Mouse (Mus musculus): ENCODE results near the gene Gfy. TPM values are rescaled to one million over a fixed set of nuclear protein-coding genes. Genes with fewer than 3 reads are reported as not detected.

The Gfy gene
- polyA plus RNA-seq, 1 experiment from 2014 or later, result not detected

- ATAC-seq (ENCODE audit: low read depth) (no peak), DNase-seq (no peak)
- no peaks in the 10 kb centered on the region for H3K9me3 ChIP-seq (replicated peaks)
- H3K27me3 ChIP-seq, result no peaks in the 10 kb centered on the region
- H3K36me3 ChIP-seq, result peaks cover 53% of the 10 kb centered on the region
- H3K4me1 ChIP-seq (replicated peaks), result peaks cover 32% of the 10 kb centered on the region
- WGBS (ENCODE audit: insufficient replicate concordance), result 80% methylated on average over 11 of the region's 11 CpGs
- no peak overlapping the region for H3K9ac ChIP-seq
- no peak overlapping the region for H3K4me2 ChIP-seq
- H3K27ac ChIP-seq, result no peak overlapping the region
- no peak overlapping the region for H3K4me3 ChIP-seq (replicated peaks)
Measured at GRCm38 (mm10) chr7:45147267-45147666, 32.1 kb downstream of the Gfy start.

GRCm38 (mm10) chr7:45145460-45145859, 33.9 kb downstream of the Gfy start:
- H3K9ac ChIP-seq, result no peak overlapping the region
- no peak for DNase-seq
- H3K9me3 ChIP-seq (replicated peaks), result no peaks in the 10 kb centered on the region
- no peak overlapping the region for H3K27ac ChIP-seq
- no peak for ATAC-seq (ENCODE audit: low read depth)
- peaks cover 60% of the 10 kb centered on the region for H3K36me3 ChIP-seq
- 85% methylated on average over 8 of the region's 8 CpGs for WGBS (ENCODE audit: insufficient replicate concordance)
- no peaks in the 10 kb centered on the region for H3K27me3 ChIP-seq
- H3K4me2 ChIP-seq, result no peak overlapping the region
- peaks cover 22% of the 10 kb centered on the region for H3K4me1 ChIP-seq (replicated peaks)
- H3K4me3 ChIP-seq (replicated peaks), result no peak overlapping the region

- Histone ChIP-seq H3K36me3 (peaks cover 60% of the 10 kb centered on the region), H3K27ac (no peak overlapping the region), H3K27me3 (no peaks in the 10 kb centered on the region), H3K9ac (no peak overlapping the region), H3K4me2 (no peak overlapping the region), H3K4me3 (replicated peaks) (no peak overlapping the region), H3K4me1 (replicated peaks) (peaks cover 21% of the 10 kb centered on the region), H3K9me3 (replicated peaks) (no peaks in the 10 kb centered on the region)
- WGBS (ENCODE audit: insufficient replicate concordance), result 84% methylated on average over 13 of the region's 13 CpGs
- DNase-seq (no peak), ATAC-seq (ENCODE audit: low read depth) (no peak)
Measured at GRCm38 (mm10) chr7:45144368-45145174, 34.8 kb downstream of the Gfy start.

- Histone ChIP-seq H3K9me3 (replicated peaks) (no peaks in the 10 kb centered on the region), H3K27ac (no peak overlapping the region), H3K9ac (no peak overlapping the region), H3K36me3 (peaks cover 51% of the 10 kb centered on the region), H3K4me1 (replicated peaks) (peaks cover 29% of the 10 kb centered on the region), H3K4me2 (no peak overlapping the region), H3K4me3 (replicated peaks) (no peak overlapping the region), H3K27me3 (no peaks in the 10 kb centered on the region)
- WGBS (ENCODE audit: insufficient replicate concordance), result 73% methylated on average over 5 of the region's 5 CpGs
- no peak for DNase-seq
- ATAC-seq (ENCODE audit: low read depth), result no peak
Measured at GRCm38 (mm10) chr7:45141914-45142313, 37.5 kb downstream of the Gfy start.

DNA sequence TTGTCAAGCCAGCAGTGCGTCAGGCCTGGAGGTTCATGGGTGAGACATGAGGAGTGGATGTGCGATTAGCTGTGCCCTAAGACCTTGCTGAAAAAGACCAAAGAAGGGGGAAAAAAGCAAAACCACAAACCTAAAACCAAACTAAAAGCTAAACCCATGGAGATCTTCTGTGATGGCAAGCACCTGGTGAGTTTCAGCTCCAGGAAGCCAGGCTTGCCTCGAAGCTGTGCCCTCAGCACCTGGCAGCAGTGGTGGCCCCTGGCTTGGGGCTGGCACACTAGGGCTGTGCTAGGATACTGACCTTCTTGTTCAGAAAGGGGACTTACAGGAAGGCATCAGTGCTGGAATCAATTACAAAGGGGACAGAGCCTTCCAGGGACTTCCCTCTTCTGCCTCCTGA, 38.0 kb downstream of the Gfy start:
- no peaks in the 10 kb centered on the region for H3K9me3 ChIP-seq (replicated peaks)
- DNase-seq (no peak), ATAC-seq (ENCODE audit: low read depth) (no peak)
- H3K27me3 ChIP-seq, result no peaks in the 10 kb centered on the region
- H3K4me1 ChIP-seq (replicated peaks), result peaks cover 35% of the 10 kb centered on the region
- H3K4me3 ChIP-seq (replicated peaks), result no peak overlapping the region
- peaks cover 46% of the 10 kb centered on the region for H3K36me3 ChIP-seq
- 83% methylated on average over 3 of the region's 3 CpGs for WGBS (ENCODE audit: insufficient replicate concordance)
- no peak overlapping the region for H3K9ac ChIP-seq
- H3K4me2 ChIP-seq, result no peak overlapping the region
- H3K27ac ChIP-seq, result no peak overlapping the region

DNA sequence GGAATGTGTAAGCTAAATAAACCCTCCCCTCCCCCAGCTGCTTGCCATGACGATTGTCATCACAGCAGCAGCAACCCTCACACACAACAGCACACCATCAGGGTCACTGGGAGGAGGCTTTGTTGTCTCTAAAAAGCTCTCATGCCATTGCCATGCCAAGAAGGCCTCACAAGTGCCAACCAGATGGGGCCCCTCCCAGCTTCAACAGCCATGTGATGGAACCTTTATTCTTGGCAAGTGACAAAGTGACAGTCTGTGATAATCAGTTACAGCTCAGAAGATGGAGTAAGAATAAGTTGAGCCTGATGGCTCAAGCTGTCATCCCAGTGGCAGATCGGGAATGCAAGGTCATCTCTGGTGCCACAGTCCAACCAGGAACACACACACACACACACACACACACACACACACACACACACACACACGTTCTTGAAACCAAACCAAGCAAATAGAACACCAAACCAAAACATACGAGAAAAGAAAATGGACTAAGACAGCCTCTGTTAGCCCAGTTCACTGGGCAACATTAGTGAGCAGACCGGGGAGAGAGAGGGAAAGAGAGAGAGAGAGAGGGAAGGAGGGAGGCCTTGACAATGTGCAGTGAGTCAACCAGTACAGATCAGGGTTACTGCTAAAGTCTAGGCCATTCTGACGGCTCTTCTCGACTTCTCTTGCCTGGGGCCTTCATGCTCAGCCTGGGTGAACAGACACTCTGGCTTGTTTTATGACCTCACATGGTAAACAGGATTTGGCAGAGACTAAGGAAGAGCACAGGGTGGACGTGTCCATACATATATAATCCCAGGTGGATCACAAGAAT, 39.3 kb downstream of the Gfy start:
- Histone ChIP-seq H3K36me3 (peaks cover 34% of the 10 kb centered on the region), H3K27me3 (no peaks in the 10 kb centered on the region), H3K4me3 (replicated peaks) (no peak overlapping the region), H3K9ac (no peak overlapping the region), H3K4me1 (replicated peaks) (peaks cover 43% of the 10 kb centered on the region), H3K9me3 (replicated peaks) (no peaks in the 10 kb centered on the region), H3K4me2 (no peak overlapping the region), H3K27ac (no peak overlapping the region)
- DNase-seq (no peak), ATAC-seq (ENCODE audit: low read depth) (no peak)
- WGBS (ENCODE audit: insufficient replicate concordance), result 61% methylated on average over 8 of the region's 8 CpGs

- WGBS (ENCODE audit: insufficient replicate concordance), result 56% methylated on average over 1 of the region's 1 CpGs
- no peaks in the 10 kb centered on the region for H3K9me3 ChIP-seq (replicated peaks)
- H3K4me2 ChIP-seq, result peak overlapping the region; percentile 95
- H3K36me3 ChIP-seq, result peaks cover 21% of the 10 kb centered on the region
- ATAC-seq (ENCODE audit: low read depth), result no peak
- H3K9ac ChIP-seq, result peak overlapping the region; percentile 87; the same call in 1 of the 2 replicates
- H3K4me3 ChIP-seq (replicated peaks), result no peak overlapping the region
- peaks cover 60% of the 10 kb centered on the region for H3K4me1 ChIP-seq (replicated peaks)
- DNase-seq, result no peak
- no peaks in the 10 kb centered on the region for H3K27me3 ChIP-seq
- peak overlapping the region; percentile 89; the same call in 1 of the 2 replicates for H3K27ac ChIP-seq
Measured at GRCm38 (mm10) chr7:45138403-45138802, 41.0 kb downstream of the Gfy start.

DNA sequence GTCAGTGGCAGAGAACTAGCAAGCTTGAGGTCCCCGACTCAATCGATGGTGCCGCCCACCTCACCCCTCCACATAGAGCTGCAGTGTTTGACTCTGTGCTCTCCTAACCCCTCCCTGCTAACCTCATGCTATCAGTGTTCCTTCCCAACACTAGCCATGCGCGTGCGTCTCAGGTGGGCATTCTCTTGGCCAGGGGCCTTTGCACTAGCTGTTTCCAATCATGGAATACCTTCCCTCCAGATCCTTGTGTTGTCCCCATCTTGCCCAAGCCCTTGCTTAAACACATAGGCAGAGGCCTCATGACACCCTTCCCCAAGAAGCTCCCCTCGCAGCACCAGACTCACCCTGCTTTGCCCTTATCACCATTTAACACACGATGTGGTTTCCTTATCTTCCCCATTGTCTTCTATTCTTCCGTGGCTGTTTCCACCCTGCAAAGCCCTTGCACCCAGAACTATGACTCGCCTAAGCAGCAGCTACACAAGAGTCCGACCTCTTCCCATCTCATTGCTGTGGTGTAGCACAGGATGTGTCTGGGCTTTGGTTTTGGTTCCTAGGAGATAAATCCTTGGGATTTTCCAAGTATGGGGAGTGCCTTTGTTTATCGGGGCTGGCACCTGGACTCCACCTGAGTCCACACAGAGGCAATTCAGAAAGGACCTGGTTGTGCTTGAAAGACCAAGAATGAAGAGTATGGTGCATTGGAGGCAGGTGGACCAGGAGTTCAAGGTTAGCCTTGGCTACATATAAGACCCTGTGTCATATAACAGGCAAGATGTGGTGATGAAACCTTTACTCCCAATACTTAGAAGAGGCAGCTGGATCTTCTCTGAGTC, 42.0 kb downstream of the Gfy start:
- ATAC-seq (ENCODE audit: low read depth), result peak; percentile 68
- Histone ChIP-seq H3K4me1 (replicated peaks) (peaks cover 62% of the 10 kb centered on the region), H3K4me3 (replicated peaks) (0 out of 2 replicates have a peak overlapping the region, but pooled peaks have one; percentile 0)

DNA sequence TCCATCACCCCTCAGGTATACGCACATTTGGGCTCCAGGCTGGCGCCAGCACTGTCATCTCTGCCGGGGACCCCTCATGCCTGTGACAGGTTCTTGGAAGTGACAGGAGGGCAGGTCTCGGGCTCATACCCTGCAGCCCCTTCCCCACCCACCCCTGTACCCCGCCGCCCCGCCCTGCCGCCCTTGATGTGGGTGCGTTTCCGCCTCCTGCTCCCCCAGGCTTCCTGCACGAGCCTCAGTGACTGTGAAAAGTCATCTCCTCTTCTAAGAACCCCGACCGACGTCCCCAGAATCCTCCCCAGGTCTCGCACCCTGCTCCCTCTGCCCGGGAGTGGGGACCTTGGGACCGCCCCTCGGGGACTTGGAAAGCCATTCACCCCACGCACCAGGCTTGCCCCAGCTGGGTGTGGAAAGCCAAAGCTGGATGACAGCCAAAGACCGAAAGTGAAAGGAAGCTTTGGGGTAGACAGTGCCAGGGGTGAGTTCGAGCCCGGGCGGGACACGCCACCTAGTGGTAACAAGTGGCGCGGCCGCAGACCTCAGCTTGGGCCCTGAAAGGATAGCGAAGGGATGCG, 43.3 kb downstream of the Gfy start, which contains the start of the genes Gm45713 and Flt3l:
Gene Gm45713 (minus strand): TSS at position 239 of the 575 bp plus-strand sequence.
Gene Flt3l (minus strand): TSS at position 440 of the 575 bp plus-strand sequence.
- peaks cover 73% of the 10 kb centered on the region for H3K4me1 ChIP-seq (replicated peaks)
- peak; percentile 76 for ATAC-seq (ENCODE audit: low read depth)
- H3K9ac ChIP-seq, result peak within 1 kb of the TSS; percentile 87
- H3K27me3 ChIP-seq, result no peaks in the 10 kb centered on the region
- peak; percentile 83 for DNase-seq
- WGBS (ENCODE audit: insufficient replicate concordance), result under 1% methylated on average over 28 of the region's 29 CpGs
- peak within 1 kb of the TSS; percentile 82 for H3K4me3 ChIP-seq (replicated peaks)
- H3K9me3 ChIP-seq (replicated peaks), result no peaks in the 10 kb centered on the region
- H3K4me2 ChIP-seq, result peak within 1 kb of the TSS; percentile 95
- peaks cover 10% of the 10 kb centered on the region; the same call in 1 of the 2 replicates for H3K36me3 ChIP-seq
- H3K27ac ChIP-seq, result peak within 1 kb of the TSS; percentile 89

More for the DNA sequence above, 42.0 kb downstream of the Gfy start:
- Histone ChIP-seq H3K9me3 (replicated peaks) (no peaks in the 10 kb centered on the region), H3K4me2 (peak overlapping the region; percentile 95), H3K36me3 (peaks cover 16% of the 10 kb centered on the region), H3K27me3 (no peaks in the 10 kb centered on the region), H3K9ac (peak overlapping the region; percentile 87), H3K27ac (peak overlapping the region; percentile 89)
- 10% methylated on average over 12 of the region's 12 CpGs for WGBS (ENCODE audit: insufficient replicate concordance)
- DNase-seq, result peak; percentile 71

DNA sequence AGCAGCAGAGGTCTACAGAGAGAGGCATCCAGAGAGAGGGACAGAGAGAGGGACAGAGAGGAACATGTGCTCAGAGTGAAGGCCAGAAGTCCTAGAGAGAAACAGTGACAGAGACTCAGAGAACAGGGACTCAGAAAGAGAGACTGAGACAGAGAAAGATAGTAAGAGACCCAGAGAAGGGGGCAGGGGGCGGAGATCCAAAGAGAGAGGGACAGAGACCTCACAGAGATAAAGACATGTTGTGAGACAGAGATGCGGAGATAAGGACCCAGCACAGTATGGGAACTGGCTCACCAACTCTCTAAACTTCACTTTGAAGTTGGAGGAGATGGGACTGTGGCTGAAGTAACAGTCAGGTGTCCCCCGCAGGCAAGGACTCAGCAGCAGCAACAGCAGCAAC, 44.0 kb downstream of the Gfy start:
- H3K9ac ChIP-seq, result peak overlapping the region; percentile 87
- peak overlapping the region; percentile 89 for H3K27ac ChIP-seq
- ATAC-seq (ENCODE audit: low read depth), result peak; percentile 5; the same call in 1 of the 2 replicates

More for the DNA sequence above, 44.0 kb downstream of the Gfy start:
- 26% methylated on average over 3 of the region's 3 CpGs for WGBS (ENCODE audit: insufficient replicate concordance)
- H3K4me1 ChIP-seq (replicated peaks), result peaks cover 78% of the 10 kb centered on the region
- peak overlapping the region; percentile 82 for H3K4me3 ChIP-seq (replicated peaks)
- H3K36me3 ChIP-seq, result peaks cover 11% of the 10 kb centered on the region; the same call in 1 of the 2 replicates
- DNase-seq, result no peak
- peak overlapping the region; percentile 95 for H3K4me2 ChIP-seq
- H3K9me3 ChIP-seq (replicated peaks), result no peaks in the 10 kb centered on the region
- no peaks in the 10 kb centered on the region for H3K27me3 ChIP-seq
